Mouse (Mus musculus) lung, embryonic 15.5 days (tissue): Measurements from ENCODE around the gene Ppfia2. TPM values are rescaled to one million over a fixed set of nuclear protein-coding genes. Genes with fewer than 3 reads are reported as not detected.

Source experiments
- ATAC-seq: fragments of 200-750 bp; cut with Nextera tagmentation; 2 replicates; pipeline ENCODE4 v1.8.0; 2017; ENCODE audit warnings: moderate number of reproducible peaks, borderline replicate concordance; ENCODE audit not compliant: low FRiP score, low TSS enrichment; ENCODE audit errors: extremely low read depth
- H3K27ac ChIP-seq: fragments of 300-500 bp; sonication (generic); 2 replicates; pipeline ENCODE4 v1.5.1; 2015; ENCODE audit warnings: moderate library complexity, mild to moderate bottlenecking, inconsistent platforms
- H3K27me3 ChIP-seq: fragments of 300-500 bp; sonication (generic); 2 replicates; pipeline ENCODE4 v1.6.1; 2015; ENCODE audit warnings: inconsistent platforms
- H3K36me3 ChIP-seq: fragments of 300-500 bp; sonication (generic); 2 replicates; pipeline ENCODE4 v1.6.1; 2015; ENCODE audit warnings: inconsistent platforms
- H3K4me1 ChIP-seq: fragments of 300-500 bp; sonication (generic); 2 replicates; pipeline ENCODE4 v1.6.1; 2015; ENCODE audit warnings: inconsistent platforms
- H3K4me2 ChIP-seq: fragments of 300-500 bp; sonication (generic); 2 replicates; pipeline ENCODE4 v1.6.1; 2015; ENCODE audit warnings: inconsistent platforms, mild to moderate bottlenecking, moderate library complexity
- H3K4me3 ChIP-seq: fragments of 300-500 bp; sonication (generic); 2 replicates; pipeline ENCODE4 v1.5.1; 2015; ENCODE audit warnings: mild to moderate bottlenecking, inconsistent platforms
- H3K9ac ChIP-seq: fragments of 300-500 bp; sonication (generic); 2 replicates; pipeline ENCODE4 v1.6.1; 2015; ENCODE audit warnings: inconsistent platforms
- H3K9me3 ChIP-seq: fragments of 300-500 bp; sonication (generic); 2 replicates; pipeline ENCODE4 v1.6.1; 2016; ENCODE audit warnings: inconsistent platforms
- WGBS: fragments of 180-500 bp; shearing (Covaris S2); methylation state at CpG from one replicate; pipeline ENCODE4 v1.1.7; 2015; 5-methylcytosine and 5-hydroxymethylcytosine counted together
- polyA plus RNA-seq: library from polyadenylated mRNA; unstranded; fragments of >200 nt; fragmentation: Nextera tagmentation; extraction: Ambion mirVana; gene quantifications from 2 replicates; pipeline ENCODE4 v1.2.1, GENCODE M21; 2015

Gene Ppfia2
- polyA plus RNA-seq, 1 experiment from 2014 or later = 0.31 TPM

- H3K9me3 ChIP-seq = no peaks in the 10 kb centered on the region
- H3K4me1 ChIP-seq = no peaks in the 10 kb centered on the region
- H3K36me3 ChIP-seq = no peaks in the 10 kb centered on the region
- no peaks in the 10 kb centered on the region for H3K27me3 ChIP-seq
- no peak overlapping the region for H3K9ac ChIP-seq
- no peak for ATAC-seq
- WGBS = 60% methylated on average over 2 of the region's 2 CpGs
- no peak overlapping the region for H3K4me3 ChIP-seq
- H3K27ac ChIP-seq = no peak overlapping the region
- no peak overlapping the region for H3K4me2 ChIP-seq
These were observed 249.8 kb downstream of the Ppfia2 start for GRCm38 (mm10) chr10:106719936-106720335.

DNA sequence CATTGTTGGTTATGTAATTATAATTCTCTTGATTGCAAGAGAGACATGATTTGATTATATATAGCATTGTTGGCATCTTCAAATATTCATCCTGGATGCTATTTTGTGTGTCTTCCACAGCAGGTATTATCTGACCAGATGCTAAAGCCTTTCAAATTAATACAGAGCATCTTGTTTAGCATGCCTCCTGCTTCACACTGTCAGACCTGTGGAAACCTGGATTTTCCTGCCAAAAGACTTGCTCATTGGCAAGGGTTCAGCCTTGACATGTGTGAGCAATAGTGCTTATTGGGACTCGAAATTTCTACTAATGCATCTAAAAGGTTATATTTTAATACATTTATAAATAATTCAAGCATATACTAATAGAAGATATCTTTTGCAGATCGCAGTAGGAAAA lies 262.1 kb downstream of the Ppfia2 start:
- Histone ChIP-seq H3K27ac (no peak overlapping the region), H3K9me3 (no peaks in the 10 kb centered on the region), H3K9ac (no peak overlapping the region), H3K4me1 (no peaks in the 10 kb centered on the region), H3K36me3 (no peaks in the 10 kb centered on the region), H3K4me3 (no peak overlapping the region), H3K4me2 (no peak overlapping the region), H3K27me3 (no peaks in the 10 kb centered on the region)
- WGBS = 69% methylated on average over 2 of the region's 2 CpGs
- ATAC-seq = no peak

GRCm38 (mm10) chr10:106736230-106737063 lies 266.3 kb downstream of the Ppfia2 start:
- Histone ChIP-seq H3K9ac (no peak overlapping the region), H3K4me1 (no peaks in the 10 kb centered on the region), H3K9me3 (no peaks in the 10 kb centered on the region), H3K4me2 (no peak overlapping the region), H3K27me3 (no peaks in the 10 kb centered on the region), H3K4me3 (no peak overlapping the region), H3K27ac (no peak overlapping the region), H3K36me3 (no peaks in the 10 kb centered on the region)
- 58% methylated on average over 4 of the region's 4 CpGs for WGBS
- ATAC-seq = peak; percentile 89; the same call in 1 of the 2 replicates

- 77% methylated on average over 3 of the region's 3 CpGs for WGBS
These were observed 268.1 kb downstream of the Ppfia2 start for GRCm38 (mm10) chr10:106738190-106738589.

DNA sequence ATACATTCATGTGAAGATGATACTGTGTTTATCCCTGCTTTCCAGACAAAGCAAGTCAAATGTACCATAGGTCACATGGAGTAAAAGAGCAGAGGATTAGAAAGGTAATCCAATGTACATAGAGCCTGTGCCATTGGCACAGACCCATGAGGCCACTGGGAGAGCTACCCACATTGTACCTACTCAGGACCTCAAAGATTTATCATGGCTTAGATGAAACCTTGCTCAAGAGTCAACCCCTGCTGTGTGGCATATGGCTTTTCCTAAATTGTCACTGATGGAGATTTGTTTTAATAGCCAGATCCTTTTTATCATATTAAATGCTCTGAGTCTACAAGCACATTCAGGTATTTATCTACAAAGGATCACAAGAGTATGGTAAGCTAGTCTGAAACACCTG lies 274.8 kb downstream of the Ppfia2 start:
- no peak for ATAC-seq
- no peak overlapping the region for H3K4me2 ChIP-seq
- H3K27ac ChIP-seq = no peak overlapping the region
- H3K9ac ChIP-seq = no peak overlapping the region
- H3K9me3 ChIP-seq = no peaks in the 10 kb centered on the region
- no peak overlapping the region for H3K4me3 ChIP-seq
- no peaks in the 10 kb centered on the region for H3K27me3 ChIP-seq
- no peaks in the 10 kb centered on the region for H3K36me3 ChIP-seq
- no peaks in the 10 kb centered on the region for H3K4me1 ChIP-seq

More at GRCm38 (mm10) chr10:106738190-106738589, 268.1 kb downstream of the Ppfia2 start:
- Histone ChIP-seq H3K9me3 (no peaks in the 10 kb centered on the region), H3K4me2 (no peak overlapping the region), H3K27ac (no peak overlapping the region), H3K27me3 (no peaks in the 10 kb centered on the region), H3K9ac (no peak overlapping the region), H3K36me3 (no peaks in the 10 kb centered on the region), H3K4me3 (no peak overlapping the region), H3K4me1 (no peaks in the 10 kb centered on the region)
- ATAC-seq = no peak

DNA sequence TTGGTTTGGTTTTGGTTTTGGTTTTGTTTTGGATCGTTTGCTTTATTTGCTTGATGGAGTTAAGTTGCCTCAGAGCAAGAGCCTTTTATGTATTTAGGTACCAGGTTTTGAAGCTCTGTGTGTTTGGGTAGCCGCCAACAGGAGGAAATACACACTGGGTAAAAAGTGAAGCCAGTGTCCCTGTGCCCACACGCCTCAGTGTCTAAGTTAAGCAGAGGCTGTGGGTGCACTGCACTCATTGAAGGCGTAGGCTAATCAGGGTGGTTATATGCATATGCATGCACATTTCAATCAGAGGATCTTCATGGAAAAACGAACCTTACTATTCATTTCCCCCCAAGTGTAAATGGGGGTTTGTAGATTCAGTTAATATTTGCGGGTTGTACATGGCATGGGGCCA lies 290.9 kb downstream of the Ppfia2 start:
- Histone ChIP-seq H3K4me3 (no peak overlapping the region), H3K4me1 (no peaks in the 10 kb centered on the region), H3K27ac (no peak overlapping the region), H3K4me2 (no peak overlapping the region), H3K9ac (no peak overlapping the region), H3K27me3 (no peaks in the 10 kb centered on the region), H3K9me3 (no peaks in the 10 kb centered on the region), H3K36me3 (no peaks in the 10 kb centered on the region)
- ATAC-seq = no peak
- 79% methylated on average over 6 of the region's 6 CpGs for WGBS

- Histone ChIP-seq H3K27me3 (no peaks in the 10 kb centered on the region), H3K4me3 (no peak overlapping the region), H3K9me3 (no peaks in the 10 kb centered on the region), H3K27ac (no peak overlapping the region), H3K4me2 (no peak overlapping the region), H3K9ac (no peak overlapping the region), H3K36me3 (no peaks in the 10 kb centered on the region), H3K4me1 (no peaks in the 10 kb centered on the region)
- 56% methylated on average over 7 of the region's 7 CpGs for WGBS
- ATAC-seq = no peak
These were observed 293.6 kb downstream of the Ppfia2 start for GRCm38 (mm10) chr10:106763785-106764184.

GRCm38 (mm10) chr10:106775571-106775970 lies 305.4 kb downstream of the Ppfia2 start:
- Histone ChIP-seq H3K27ac (no peak overlapping the region), H3K9ac (no peak overlapping the region), H3K4me2 (no peak overlapping the region), H3K4me1 (no peaks in the 10 kb centered on the region), H3K9me3 (no peaks in the 10 kb centered on the region), H3K27me3 (no peaks in the 10 kb centered on the region), H3K36me3 (no peaks in the 10 kb centered on the region), H3K4me3 (no peak overlapping the region)
- no peak for ATAC-seq
- 64% methylated on average over 1 of the region's 1 CpGs for WGBS

- Histone ChIP-seq H3K36me3 (no peaks in the 10 kb centered on the region), H3K9me3 (no peaks in the 10 kb centered on the region), H3K27ac (no peak overlapping the region), H3K4me1 (no peaks in the 10 kb centered on the region), H3K4me2 (no peak overlapping the region), H3K9ac (no peak overlapping the region), H3K27me3 (no peaks in the 10 kb centered on the region), H3K4me3 (no peak overlapping the region)
- WGBS = 41% methylated on average over 2 of the region's 2 CpGs
- ATAC-seq = no peak
These were observed 345.3 kb downstream of the Ppfia2 start for GRCm38 (mm10) chr10:106815447-106815846.

DNA sequence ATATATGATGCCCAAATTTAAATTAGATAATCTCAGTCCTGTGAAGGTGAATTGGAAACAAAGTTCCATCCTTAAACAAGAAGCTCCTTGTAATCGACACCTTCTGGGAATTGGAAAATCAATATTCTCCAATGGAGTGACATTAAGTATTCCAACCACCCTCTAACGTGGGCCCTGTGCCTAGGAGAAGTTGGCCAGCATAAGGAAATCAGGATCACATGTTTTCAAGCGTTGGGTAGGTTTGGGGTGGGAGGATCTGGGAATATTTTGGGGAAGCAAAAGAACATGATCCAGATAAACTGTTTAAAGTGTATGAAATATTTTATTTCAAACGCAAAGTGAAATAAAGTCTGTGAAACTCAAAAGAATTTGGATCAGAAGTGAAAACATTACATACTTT lies 348.2 kb downstream of the Ppfia2 start:
- WGBS = 77% methylated on average over 4 of the region's 4 CpGs
- H3K9me3 ChIP-seq = no peaks in the 10 kb centered on the region
- ATAC-seq = no peak

DNA sequence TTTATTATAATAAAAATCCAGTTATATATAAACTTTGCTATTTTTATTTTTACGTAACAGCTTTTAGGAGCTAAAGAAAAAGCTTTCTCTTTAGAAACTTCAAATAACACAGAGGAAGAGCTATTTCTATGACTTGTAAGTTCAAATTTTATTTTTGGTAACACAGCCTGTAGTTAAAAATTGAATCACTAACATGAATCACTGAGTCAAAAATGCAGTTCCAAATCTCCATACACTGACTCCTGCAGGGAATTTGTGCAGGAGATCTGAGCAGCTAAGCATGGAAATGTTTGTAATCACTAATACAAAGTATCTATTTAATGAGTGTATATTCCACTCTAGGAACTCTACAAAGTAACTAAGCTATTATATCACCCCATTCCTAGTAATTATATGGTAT lies 354.1 kb downstream of the Ppfia2 start:
- Histone ChIP-seq H3K36me3 (no peaks in the 10 kb centered on the region), H3K4me3 (no peak overlapping the region), H3K27ac (no peak overlapping the region), H3K4me2 (no peak overlapping the region), H3K9ac (no peak overlapping the region), H3K4me1 (no peaks in the 10 kb centered on the region), H3K27me3 (no peaks in the 10 kb centered on the region), H3K9me3 (no peaks in the 10 kb centered on the region)
- ATAC-seq = no peak
- WGBS = 90% methylated on average over 1 of the region's 1 CpGs

More for the DNA sequence above, 348.2 kb downstream of the Ppfia2 start:
- no peak overlapping the region for H3K4me3 ChIP-seq
- H3K27me3 ChIP-seq = no peaks in the 10 kb centered on the region
- H3K36me3 ChIP-seq = no peaks in the 10 kb centered on the region
- H3K4me2 ChIP-seq = no peak overlapping the region
- H3K27ac ChIP-seq = no peak overlapping the region
- H3K4me1 ChIP-seq = no peaks in the 10 kb centered on the region
- no peak overlapping the region for H3K9ac ChIP-seq

DNA sequence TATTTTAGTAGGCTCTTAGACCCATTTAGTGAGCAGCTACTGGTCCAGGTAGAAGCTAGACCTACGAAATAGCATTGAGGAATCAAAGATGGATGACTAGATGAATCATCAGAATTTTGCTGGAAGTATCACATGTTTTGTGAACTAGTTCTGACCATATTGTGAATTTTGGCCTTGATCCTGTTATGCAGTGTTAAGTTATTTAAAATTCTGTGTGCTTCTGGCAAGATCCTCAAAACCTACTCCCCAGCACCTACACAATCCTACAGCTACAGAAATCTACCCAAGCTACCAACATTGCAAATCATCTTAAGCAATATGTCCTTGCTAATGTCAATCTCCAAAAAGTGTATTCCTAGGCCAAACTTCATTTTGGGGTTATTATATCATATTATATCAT lies 368.3 kb downstream of the Ppfia2 start:
- ATAC-seq = no peak

More for the DNA sequence above, 368.3 kb downstream of the Ppfia2 start:
- Histone ChIP-seq H3K9me3 (no peaks in the 10 kb centered on the region), H3K4me2 (no peak overlapping the region), H3K27me3 (no peaks in the 10 kb centered on the region), H3K36me3 (no peaks in the 10 kb centered on the region), H3K9ac (no peak overlapping the region), H3K4me1 (no peaks in the 10 kb centered on the region), H3K4me3 (no peak overlapping the region), H3K27ac (no peak overlapping the region)
- whole genome bisulfite sequencing = 69% methylated on average over 1 of the region's 1 CpGs
